Mouse (Mus musculus) cerebellum, adult 2 months (tissue): Measurements from ENCODE around the gene Usp2.

ENCODE experiments used
- CTCF ChIP-seq: fragments of 200-500 bp; IDR thresholded peaks from 2 replicates; pipeline ENCODE4 v1.5.1; 2011; ENCODE audit warnings: low read depth, mild to moderate bottlenecking, control low read depth, low read length, moderate library complexity, borderline replicate concordance; ENCODE audit not compliant: insufficient read depth
- POLR2A ChIP-seq: fragments of 200-500 bp; IDR thresholded peaks from 2 replicates; pipeline ENCODE4 v1.6.1; 2011; ENCODE audit warnings: low read length, control low read depth, borderline replicate concordance; ENCODE audit not compliant: insufficient read depth

DNA sequence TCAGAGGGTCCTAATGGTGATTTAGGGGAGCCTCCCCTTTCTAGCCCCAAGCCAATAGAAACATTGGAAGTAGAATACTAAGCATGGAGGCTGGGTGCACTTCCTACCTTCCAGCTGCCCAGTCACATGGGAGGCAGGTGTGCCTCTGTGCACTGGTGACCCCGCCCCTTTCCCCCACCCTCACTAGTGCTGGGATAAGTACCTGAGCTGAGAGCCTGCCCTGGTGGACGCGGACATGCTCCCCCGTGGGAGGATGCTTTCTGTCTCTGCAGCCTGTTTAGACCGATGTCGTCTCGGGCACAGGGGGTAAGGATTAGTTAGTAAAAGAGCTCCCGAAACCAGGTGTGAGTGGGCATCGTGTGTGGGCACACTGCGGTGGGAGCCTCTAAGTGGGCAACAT is 20.1 kb downstream of the Usp2 start:
- 0 out of 2 replicates have a peak, but pooled peaks have one; percentile 23 for TF ChIP-seq POLR2A
- no peak for TF ChIP-seq CTCF
